ENCODE assay signal across 37 mouse cellular contexts in genomic region chr5:134936626-134937185, GRCm38 (mm10). TPM values are rescaled to one million over a fixed set of nuclear protein-coding genes. Genes with fewer than 3 reads are reported as not detected.
DNase-seq lines count a peak whose midpoint lies in the region; ATAC-seq and TF ChIP-seq lines count a peak whose summit lies in the region.
"Had no signal": no experiment of that assay in that cellular context is flagged by ENCODE, and none has a peak within 500 bp of the region (broad histone marks: within the 10 kb centered on the region; RNA-seq: fewer than 3 reads in every experiment).

No protein-coding gene starts in this region.

- no peak for ATAC-seq in cerebellum, adult (ENCODE audit: insufficient number of reproducible peaks, low FRiP score, low TSS enrichment)
- ATAC-seq in liver, postnatal 0 days = no peak
- ATAC-seq: forebrain, embryonic 13.5 days; hindbrain, postnatal 0 days; intestine, embryonic 15.5 days had no signal

- H3K4me1 ChIP-seq in liver, postnatal 0 days (ENCODE audit: insufficient read depth) = 0 out of 2 replicates have a peak, but pooled peaks cover 8% of the 10 kb centered on the region

- intact Hi-C loops in heart, postnatal 14 days (cut with DNase I) = no loop called here

- no peak overlapping the region for H3K4me2 ChIP-seq in liver, postnatal 0 days (ENCODE audit: low read depth, low read length)
- H3K4me2 ChIP-seq: embryonic facial prominence, embryonic 13.5 days; forebrain, embryonic 13.5 days; intestine, embryonic 15.5 days; lung, embryonic 14.5 days; midbrain, embryonic 11.5 days; neural tube, embryonic 12.5 days had no signal

- no peaks in the 10 kb centered on the region for H3K9me3 ChIP-seq in liver, postnatal 0 days (ENCODE audit: low read length)
- H3K9me3 ChIP-seq: embryonic facial prominence, embryonic 13.5 days; forebrain, embryonic 13.5 days; intestine, embryonic 15.5 days; neural tube, embryonic 12.5 days had no signal

- WGBS in macrophage (ENCODE audit: missing documents) = 80% methylated on average over 6 of the region's 6 CpGs
- WGBS in liver, postnatal 0 days (ENCODE audit: insufficient replicate concordance) = 76% methylated on average over 6 of the region's 6 CpGs

- H3K4me3 ChIP-seq in macrophage (ENCODE audit: inconsistent target) = no peak overlapping the region
- no peak overlapping the region for H3K4me3 ChIP-seq in liver, postnatal 0 days (ENCODE audit: low read depth, low read length)
- H3K4me3 ChIP-seq: embryonic facial prominence, embryonic 13.5 days; forebrain, embryonic 13.5 days; intestine, embryonic 15.5 days; myocyte; neural tube, embryonic 12.5 days had no signal

- TF ChIP-seq CTCF in liver, postnatal 0 days (IDR thresholded peaks at IDR 0.05; ENCODE audit: low read depth) = no peak

- peak overlapping the region; percentile 12; the same call in 1 of the 2 replicates for H3K27ac ChIP-seq in macrophage
- H3K27ac ChIP-seq in liver, postnatal 0 days (ENCODE audit: low read depth) = no peak overlapping the region
- H3K27ac ChIP-seq: embryonic facial prominence, embryonic 13.5 days; forebrain, embryonic 13.5 days; hindbrain, postnatal 0 days; intestine, embryonic 15.5 days; liver, embryonic 14.5 days; neural tube, embryonic 12.5 days had no signal

- no peak overlapping the region for H3K9ac ChIP-seq in liver, postnatal 0 days (replicated peaks)
- H3K9ac ChIP-seq: embryonic facial prominence, embryonic 13.5 days; forebrain, embryonic 13.5 days; intestine, embryonic 15.5 days; liver, embryonic 14.5 days; lung, embryonic 14.5 days; neural tube, embryonic 12.5 days had no signal

- no peaks in the 10 kb centered on the region for H3K27me3 ChIP-seq in liver, postnatal 0 days (ENCODE audit: insufficient read depth, low read length)
- H3K27me3 ChIP-seq: embryonic facial prominence, embryonic 13.5 days; forebrain, embryonic 13.5 days; intestine, embryonic 15.5 days; neural tube, embryonic 12.5 days had no signal

- no peak for TF ChIP-seq EP300 in liver, postnatal 0 days (IDR thresholded peaks at IDR 0.05; ENCODE audit: low read depth)

- peak; percentile 43 to 52 for DNase-seq in cerebellum, postnatal 10 days
- DNase-seq in 416B (ENCODE audit: low read depth) (peak; percentile 70), R1 (ENCODE audit: low read depth, low spot score) (peak; percentile 74)
- no peak for DNase-seq in liver, postnatal 0 days
- DNase-seq in heart, postnatal 14 days = no peak
- DNase-seq in adrenal gland, adult 18-20 months (ENCODE audit: low spot score in 2 of 2) = no peak
- DNase-seq: adrenal gland, postnatal 14 days; cerebellum, adult 18-20 months; cerebellum, postnatal 36 days; embryo, embryonic 11 days; gastrocnemius, postnatal 10 days; kidney, adult 2 months; kidney, postnatal 4 days; liver; lung, embryonic 14.5 days; right cerebral cortex, adult 18-20 months; spleen, adult 18-20 months; thymus, postnatal 14 days had no signal

- no peaks in the 10 kb centered on the region for H3K36me3 ChIP-seq in macrophage (ENCODE audit: inconsistent target)
- 0 out of 2 replicates have a peak, but pooled peaks cover 3% of the 10 kb centered on the region for H3K36me3 ChIP-seq in liver, postnatal 0 days (replicated peaks; ENCODE audit: insufficient read depth, low read length)
- H3K36me3 ChIP-seq: neural tube, embryonic 12.5 days had no signal

- H3K79me2 ChIP-seq in macrophage (ENCODE audit: inconsistent target) = no peaks in the 10 kb centered on the region

RNA-seq across cellular contexts. Expression of gene Mettl27, which starts 4.5 kb away (rescaled TPM):
- 10 to 100 TPM in 2 of 26 experiments, 1 to 10 TPM in 16, under 1 TPM in 4, not detected in 4; 0.56 to 11.6 (median 1.4) TPM for total RNA-seq in macrophage (2018; cell fraction: chromatin; rRNA removed)
- 1 to 10 TPM in 17 of 26 experiments, under 1 TPM in 9; 0.41 to 4.2 (median 1.4) TPM for total RNA-seq in macrophage (2018; cell fraction: cytosol; rRNA removed)
- 1 to 10 TPM in 14 of 26 experiments, under 1 TPM in 10, not detected in 2; 0.34 to 7.5 (median 1.6) TPM for total RNA-seq in macrophage (2018; cell fraction: nucleus; rRNA removed)
- 1.6 to 3.7 TPM (median 2.0 TPM) in 3 replicates for polyA plus RNA-seq in macrophage (2018)
- polyA plus RNA-seq in liver, postnatal 0 days (2015; fragmentation: Nextera tagmentation; extraction: Ambion mirVana) = 17.3 and 21.7 TPM in 2 replicates
- 1 to 10 TPM; 5.7 to 5.9 TPM for total RNA-seq in heart, postnatal 14 days (2021)
- 10 to 100 TPM; 23.1 to 23.6 TPM for total RNA-seq in adrenal gland, adult 18-20 months (2021)

RNA-seq across cellular contexts. Expression of gene Cldn4, which starts 10.0 kb away (rescaled TPM):
- not detected for total RNA-seq in macrophage (2018; cell fraction: chromatin; rRNA removed)
- total RNA-seq in macrophage (2018; cell fraction: cytosol; rRNA removed) = not detected
- total RNA-seq in macrophage (2018; cell fraction: nucleus; rRNA removed) = not detected
- polyA plus RNA-seq in macrophage (2018) = not detected in 3 replicates
- 0.13 and 0.32 TPM in 2 replicates for polyA plus RNA-seq in liver, postnatal 0 days (2015; fragmentation: Nextera tagmentation; extraction: Ambion mirVana)
- under 1 TPM; 0.14 to 0.59 TPM for total RNA-seq in heart, postnatal 14 days (2021)
- total RNA-seq in adrenal gland, adult 18-20 months (2021) = not detected
- total RNA-seq: adrenal gland, postnatal 14 days; gastrocnemius, postnatal 10 days; heart, postnatal 25 days; hindbrain, postnatal 0 days; left cerebral cortex, postnatal 14 days; megakaryocyte, adult 5-6 weeks had no signal
- polyA plus RNA-seq: forebrain, embryonic 13.5 days; hindbrain, postnatal 0 days; midbrain, postnatal 0 days; myocyte had no signal

RNA-seq across cellular contexts. Expression of gene Cldn13, which starts 21.4 kb away (rescaled TPM):
- total RNA-seq in macrophage (2018; cell fraction: chromatin; rRNA removed) = not detected
- not detected for total RNA-seq in macrophage (2018; cell fraction: cytosol; rRNA removed)
- not detected for total RNA-seq in macrophage (2018; cell fraction: nucleus; rRNA removed)
- not detected in 3 replicates for polyA plus RNA-seq in macrophage (2018)
- polyA plus RNA-seq in liver, postnatal 0 days (2015; fragmentation: Nextera tagmentation; extraction: Ambion mirVana) = 138 and 152 TPM in 2 replicates
- not detected for total RNA-seq in heart, postnatal 14 days (2021)
- not detected for total RNA-seq in adrenal gland, adult 18-20 months (2021)
- total RNA-seq: heart, postnatal 25 days; hindbrain, postnatal 0 days; left cerebral cortex, postnatal 14 days; midbrain, postnatal 0 days had no signal
- polyA plus RNA-seq: forebrain, embryonic 13.5 days; hindbrain, postnatal 0 days; kidney, adult 2 months; midbrain, postnatal 0 days; myocyte; urinary bladder, adult 2 months had no signal

RNA-seq across cellular contexts. Expression of gene Tmem270, which starts 30.2 kb away (rescaled TPM):
- not detected for total RNA-seq in macrophage (2018; cell fraction: chromatin; rRNA removed)
- not detected for total RNA-seq in macrophage (2018; cell fraction: cytosol; rRNA removed)
- total RNA-seq in macrophage (2018; cell fraction: nucleus; rRNA removed) = not detected
- not detected in 3 replicates for polyA plus RNA-seq in macrophage (2018)
- not detected in 2 replicates for polyA plus RNA-seq in liver, postnatal 0 days (2015; fragmentation: Nextera tagmentation; extraction: Ambion mirVana)
- total RNA-seq in heart, postnatal 14 days (2021) = not detected
- not detected for total RNA-seq in adrenal gland, adult 18-20 months (2021)
- total RNA-seq: adrenal gland, postnatal 14 days; gastrocnemius, postnatal 10 days; heart, postnatal 25 days; hindbrain, postnatal 0 days; left cerebral cortex, postnatal 14 days; megakaryocyte, adult 5-6 weeks; midbrain, postnatal 0 days had no signal
- polyA plus RNA-seq: embryonic facial prominence, embryonic 13.5 days; forebrain, embryonic 13.5 days; heart, embryonic 14.5 days; hindbrain, embryonic 11.5 days; hindbrain, postnatal 0 days; intestine, embryonic 15.5 days; kidney, embryonic 16.5 days; limb, embryonic 11.5 days; lung, embryonic 14.5 days; midbrain, embryonic 11.5 days; myocyte; neural tube, embryonic 12.5 days; urinary bladder, adult 2 months had no signal

RNA-seq across cellular contexts. Expression of gene Cldn3, which starts 49.3 kb away (rescaled TPM):
- total RNA-seq in macrophage (2018; cell fraction: chromatin; rRNA removed) = not detected
- not detected for total RNA-seq in macrophage (2018; cell fraction: cytosol; rRNA removed)
- not detected for total RNA-seq in macrophage (2018; cell fraction: nucleus; rRNA removed)
- not detected in 3 replicates for polyA plus RNA-seq in macrophage (2018)
- polyA plus RNA-seq in liver, postnatal 0 days (2015; fragmentation: Nextera tagmentation; extraction: Ambion mirVana) = 65.0 and 73.7 TPM in 2 replicates
- 1 to 10 TPM in 1 of 2 experiments, under 1 TPM in 1; 0.22 to 1.4 TPM for total RNA-seq in heart, postnatal 14 days (2021)
- under 1 TPM; 0.50 to 0.54 TPM for total RNA-seq in adrenal gland, adult 18-20 months (2021)
- total RNA-seq: gastrocnemius, postnatal 10 days; heart, postnatal 25 days; megakaryocyte, adult 5-6 weeks had no signal
- polyA plus RNA-seq: myocyte had no signal

Comparison
In these comparisons a context has a peak if more than half of its experiments do, and no peak if none do; other contexts are left out.
1. DNase-seq: peak in cerebellum, postnatal 10 days (2 of 2), 416B (single experiment) and R1 (single experiment); none in liver, postnatal 0 days (single experiment), heart, postnatal 14 days (0 of 2) and adrenal gland, adult 18-20 months (0 of 2).